ENCODE assay signal across 11 mouse cellular contexts in genomic region chr8:111718937-111719336, GRCm38 (mm10). TPM values are rescaled to one million over a fixed set of nuclear protein-coding genes. Genes with fewer than 3 reads are reported as not detected.
A peak's percentile ranks its signal among the peaks of the same experiment; 100 is the strongest.
DNase-seq lines count a peak whose midpoint lies in the region; ATAC-seq and TF ChIP-seq lines count a peak whose summit lies in the region.
"Had no signal": no experiment of that assay in that cellular context is flagged by ENCODE, and none has a peak within 500 bp of the region (broad histone marks: within the 10 kb centered on the region; RNA-seq: fewer than 3 reads in every experiment).

No protein-coding gene starts in this region.

- H3K4me1 ChIP-seq in hindbrain, embryonic 10.5 days (replicated peaks) = peaks cover 38% of the 10 kb centered on the region
- peaks cover 31% of the 10 kb centered on the region for H3K4me1 ChIP-seq in hindbrain, postnatal 0 days (ENCODE audit: insufficient read depth, low read length)
- H3K4me1 ChIP-seq in forebrain, postnatal 0 days (ENCODE audit: insufficient read depth) = peaks cover 28% of the 10 kb centered on the region
- peaks cover 18% of the 10 kb centered on the region for H3K4me1 ChIP-seq in limb, embryonic 10.5 days

- ATAC-seq in cerebellum, adult (ENCODE audit: insufficient number of reproducible peaks, low FRiP score, low TSS enrichment) = no peak
- ATAC-seq in hindbrain, postnatal 0 days = no peak
- ATAC-seq in forebrain, postnatal 0 days = no peak

- H3K4me2 ChIP-seq in hindbrain, postnatal 0 days (ENCODE audit: low read depth, low read length) = no peak overlapping the region
- no peak overlapping the region for H3K4me2 ChIP-seq in forebrain, postnatal 0 days (ENCODE audit: low read depth)
- H3K4me2 ChIP-seq: liver, embryonic 15.5 days had no signal

- TF ChIP-seq CTCF in hindbrain, postnatal 0 days (IDR thresholded peaks at IDR 0.05; ENCODE audit: low read depth) = no peak
- no peak for TF ChIP-seq CTCF in forebrain, postnatal 0 days (IDR thresholded peaks at IDR 0.05; ENCODE audit: low read depth)

- peaks cover 58% of the 10 kb centered on the region for H3K36me3 ChIP-seq in hindbrain, embryonic 10.5 days
- peaks cover 30% of the 10 kb centered on the region for H3K36me3 ChIP-seq in hindbrain, postnatal 0 days (ENCODE audit: insufficient read depth, low read length)
- peaks cover 32% of the 10 kb centered on the region for H3K36me3 ChIP-seq in forebrain, postnatal 0 days (ENCODE audit: insufficient read depth)
- peaks cover 73% of the 10 kb centered on the region for H3K36me3 ChIP-seq in limb, embryonic 10.5 days

- no peak overlapping the region for H3K9ac ChIP-seq in hindbrain, postnatal 0 days (replicated peaks; ENCODE audit: low read length)
- H3K9ac ChIP-seq in forebrain, postnatal 0 days = no peak overlapping the region
- H3K9ac ChIP-seq: liver, embryonic 15.5 days had no signal

- no peaks in the 10 kb centered on the region for H3K9me3 ChIP-seq in hindbrain, embryonic 10.5 days
- no peaks in the 10 kb centered on the region for H3K9me3 ChIP-seq in hindbrain, postnatal 0 days (ENCODE audit: low read length)
- no peaks in the 10 kb centered on the region for H3K9me3 ChIP-seq in forebrain, postnatal 0 days (ENCODE audit: low read length)
- no peaks in the 10 kb centered on the region for H3K9me3 ChIP-seq in limb, embryonic 10.5 days (replicated peaks)
- H3K9me3 ChIP-seq: liver, embryonic 15.5 days had no signal

- H3K27ac ChIP-seq in hindbrain, embryonic 10.5 days = 0 out of 2 replicates have a peak overlapping the region, but pooled peaks have one; percentile 23
- H3K27ac ChIP-seq in hindbrain, postnatal 0 days = no peak overlapping the region
- peak overlapping the region; percentile 57; the same call in 1 of the 2 replicates for H3K27ac ChIP-seq in forebrain, postnatal 0 days (ENCODE audit: low read depth, low read length)
- H3K27ac ChIP-seq in limb, embryonic 10.5 days = no peak overlapping the region
- H3K27ac ChIP-seq: liver, embryonic 15.5 days had no signal

- H3K4me3 ChIP-seq in hindbrain, embryonic 10.5 days = no peak overlapping the region
- H3K4me3 ChIP-seq in hindbrain, postnatal 0 days (ENCODE audit: low read length) = no peak overlapping the region
- no peak overlapping the region for H3K4me3 ChIP-seq in forebrain, postnatal 0 days (ENCODE audit: low read depth, low read length)
- H3K4me3 ChIP-seq in limb, embryonic 10.5 days = no peak overlapping the region
- H3K4me3 ChIP-seq: liver, embryonic 15.5 days had no signal

- DNase-seq in cerebellum, adult 11-12 months = peak; percentile 20
- DNase-seq in hindbrain, embryonic 10.5 days (ENCODE audit: low spot score) = no peak
- DNase-seq in hindbrain, postnatal 0 days (ENCODE audit: low spot score) = no peak
- DNase-seq in forebrain, postnatal 0 days = no peak
- DNase-seq in limb, embryonic 10.5 days (ENCODE audit: low spot score) = peak; percentile 29
- no peak for DNase-seq in spleen, postnatal 14 days (ENCODE audit: low spot score in 2 of 2)
- no peak for DNase-seq in left cerebral cortex, postnatal 4 days
- DNase-seq: B cell, adult 2 months had no signal

- 59% methylated on average over 5 of the region's 5 CpGs for WGBS in hindbrain, embryonic 10.5 days
- WGBS in hindbrain, postnatal 0 days = 41% methylated on average over 5 of the region's 5 CpGs
- 34% methylated on average over 5 of the region's 5 CpGs for WGBS in forebrain, postnatal 0 days
- WGBS in limb, embryonic 10.5 days = 81% methylated on average over 5 of the region's 5 CpGs

- no peaks in the 10 kb centered on the region for H3K27me3 ChIP-seq in hindbrain, embryonic 10.5 days (ENCODE audit: insufficient read depth, poor library complexity, severe bottlenecking)
- H3K27me3 ChIP-seq in hindbrain, postnatal 0 days (ENCODE audit: insufficient read depth, low read length) = no peaks in the 10 kb centered on the region
- H3K27me3 ChIP-seq in forebrain, postnatal 0 days (ENCODE audit: insufficient read depth, low read length) = no peaks in the 10 kb centered on the region
- no peaks in the 10 kb centered on the region for H3K27me3 ChIP-seq in limb, embryonic 10.5 days (ENCODE audit: low read depth, poor library complexity, severe bottlenecking)

- intact Hi-C loops in left cerebral cortex, postnatal 4 days (cut with DNase I) = loop anchor here (10.0 kb wide), 1 partner anchor 96 kb away; no protein-coding TSS in a partner anchor

RNA-seq across cellular contexts. Expression of gene Bcar1, which starts 24.7 kb away (rescaled TPM):
- polyA plus RNA-seq in hindbrain, embryonic 10.5 days (2016; fragmentation: Nextera tagmentation; extraction: Ambion mirVana) = 61.6 and 63.9 TPM in 2 replicates
- total RNA-seq in hindbrain, postnatal 0 days (2014; rRNA removed) = 93.6 and 100 TPM in 2 replicates
- 42.6 and 48.8 TPM in 2 replicates for polyA plus RNA-seq in hindbrain, postnatal 0 days (2015; fragmentation: Nextera tagmentation; extraction: Ambion mirVana)
- total RNA-seq in forebrain, postnatal 0 days (2014; rRNA removed) = 53.4 and 60.3 TPM in 2 replicates
- 43.4 and 47.0 TPM in 2 replicates for polyA plus RNA-seq in forebrain, postnatal 0 days (2015; fragmentation: Nextera tagmentation; extraction: Ambion mirVana)
- 50.2 and 50.4 TPM in 2 replicates for polyA plus RNA-seq in limb, embryonic 10.5 days (2016; fragmentation: Nextera tagmentation; extraction: Ambion mirVana)
- 10 to 100 TPM; 58.2 to 59.7 TPM for total RNA-seq in left cerebral cortex, postnatal 4 days (2021)

RNA-seq across cellular contexts. Expression of gene Ctrb1, which starts 28.1 kb away (rescaled TPM):
- polyA plus RNA-seq in hindbrain, embryonic 10.5 days (2016; fragmentation: Nextera tagmentation; extraction: Ambion mirVana) = not detected in 2 replicates
- total RNA-seq in hindbrain, postnatal 0 days (2014; rRNA removed) = not detected in 2 replicates
- not detected in 2 replicates for polyA plus RNA-seq in hindbrain, postnatal 0 days (2015; fragmentation: Nextera tagmentation; extraction: Ambion mirVana)
- total RNA-seq in forebrain, postnatal 0 days (2014; rRNA removed) = not detected in 2 replicates
- not detected in 2 replicates for polyA plus RNA-seq in forebrain, postnatal 0 days (2015; fragmentation: Nextera tagmentation; extraction: Ambion mirVana)
- polyA plus RNA-seq in limb, embryonic 10.5 days (2016; fragmentation: Nextera tagmentation; extraction: Ambion mirVana) = not detected in 2 replicates
- not detected for total RNA-seq in left cerebral cortex, postnatal 4 days (2021)
- polyA plus RNA-seq: neural tube, embryonic 11.5 days had no signal

Comparison
In these comparisons a context has a peak if more than half of its experiments do, and no peak if none do; other contexts are left out.
1. H3K27ac ChIP-seq: peak in hindbrain, embryonic 10.5 days (single experiment) and forebrain, postnatal 0 days (single experiment); none in hindbrain, postnatal 0 days (single experiment) and limb, embryonic 10.5 days (single experiment).
2. DNase-seq: peak in cerebellum, adult 11-12 months (single experiment) and limb, embryonic 10.5 days (single experiment); none in hindbrain, embryonic 10.5 days (single experiment), hindbrain, postnatal 0 days (single experiment), forebrain, postnatal 0 days (single experiment), spleen, postnatal 14 days (0 of 2) and left cerebral cortex, postnatal 4 days (single experiment).